Mouse (Mus musculus): ENCODE data around the gene Atat1.

Atat1 gene

GRCm38 (mm10) chr17:35917463-35918251 lies 7.8 kb upstream of the Atat1 start:
- peak; percentile 75 for DNase-seq (ENCODE audit: low read depth)

GRCm38 (mm10) chr17:35917143-35917462 lies 7.2 kb upstream of the Atat1 start:
- peak; percentile 74 for DNase-seq (ENCODE audit: low read depth)

GRCm38 (mm10) chr17:35916297-35917142 lies 6.6 kb upstream of the Atat1 start, which contains the start of the genes Mrps18b and Ppp1r10:
Gene Mrps18b, minus strand, starts transcription at chr17:35916389.
Gene Ppp1r10, plus strand, starts transcription at chr17:35916434.
- DNase-seq (ENCODE audit: low read depth): peak; percentile 100

- DNase-seq (ENCODE audit: low read depth): peak; percentile 74
Measured at GRCm38 (mm10) chr17:35915538-35916296, 5.8 kb upstream of the Atat1 start.

GRCm38 (mm10) chr17:35914975-35915374 lies 5.1 kb upstream of the Atat1 start:
- peak; percentile 51 for DNase-seq (ENCODE audit: low read depth)

GRCm38 (mm10) chr17:35909186-35909918 lies 523 bp downstream of the Atat1 start:
- no peak for DNase-seq (ENCODE audit: low read depth)

GRCm38 (mm10) chr17:35907609-35908008 lies 2.3 kb downstream of the Atat1 start:
- peak; percentile 67 for DNase-seq (ENCODE audit: low read depth)

- no peak for DNase-seq (ENCODE audit: low read depth)
Measured at GRCm38 (mm10) chr17:35905587-35905986, 4.3 kb downstream of the Atat1 start.

GRCm38 (mm10) chr17:35903992-35904355 lies 5.9 kb downstream of the Atat1 start:
- DNase-seq (ENCODE audit: low read depth): no peak

GRCm38 (mm10) chr17:35903343-35903991 lies 6.4 kb downstream of the Atat1 start:
- peak; percentile 65 for DNase-seq (ENCODE audit: low read depth)

GRCm38 (mm10) chr17:35900636-35901035 lies 9.2 kb downstream of the Atat1 start:
- no peak for DNase-seq (ENCODE audit: low read depth)

GRCm38 (mm10) chr17:35897644-35898573 lies 12.0 kb downstream of the Atat1 start:
- DNase-seq (ENCODE audit: low read depth): no peak

GRCm38 (mm10) chr17:35896781-35897643 lies 12.9 kb downstream of the Atat1 start, which contains the start of gene 2310061I04Rik:
Gene 2310061I04Rik, minus strand, starts transcription at chr17:35897431.
- peak; percentile 91 for DNase-seq (ENCODE audit: low read depth)

- no peak for DNase-seq (ENCODE audit: low read depth)
Measured at GRCm38 (mm10) chr17:35887725-35888124, 22.1 kb downstream of the Atat1 start.

- no peak for DNase-seq (ENCODE audit: low read depth)
Measured at GRCm38 (mm10) chr17:35883777-35884176, 26.1 kb downstream of the Atat1 start.

GRCm38 (mm10) chr17:35882924-35883323 lies 27.0 kb downstream of the Atat1 start:
- no peak for DNase-seq (ENCODE audit: low read depth)

GRCm38 (mm10) chr17:35879245-35880057 lies 30.4 kb downstream of the Atat1 start, which contains the start of gene Dhx16:
Gene Dhx16, plus strand, starts transcription at chr17:35879819.
- DNase-seq (ENCODE audit: low read depth): peak; percentile 98

GRCm38 (mm10) chr17:35874721-35875120 lies 35.2 kb downstream of the Atat1 start:
- no peak for DNase-seq (ENCODE audit: low read depth)
